Mouse (Mus musculus): ENCODE results near the gene 2410137M14Rik. TPM values are rescaled to one million over a fixed set of nuclear protein-coding genes. Genes with fewer than 3 reads are reported as not detected.

The 2410137M14Rik gene
- polyA plus RNA-seq, 1 experiment from 2014 or later: not detected

DNA sequence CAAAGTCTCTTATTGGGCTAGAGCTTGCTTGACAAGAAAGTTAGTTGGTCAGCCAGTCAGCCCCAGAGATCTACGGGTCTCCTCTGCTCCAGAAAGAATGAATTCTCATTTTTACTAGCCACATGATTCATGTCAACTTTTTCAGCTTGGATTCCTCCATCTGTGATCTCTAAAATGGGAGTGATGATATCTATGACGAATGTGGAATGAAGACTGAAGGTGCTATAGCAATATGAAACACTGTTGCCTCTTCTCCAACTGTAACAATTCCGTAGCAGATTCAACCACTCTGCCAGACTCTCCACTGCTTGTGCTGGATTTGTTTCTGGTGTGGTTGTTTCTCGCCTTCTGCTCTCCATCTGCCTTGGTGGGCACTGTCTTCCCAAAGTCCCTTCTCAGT lies 49.9 kb downstream of the 2410137M14Rik start:
- Histone ChIP-seq H3K4me2 (no peak overlapping the region), H3K4me3 (ENCODE audit: low read depth, low read length) (no peak overlapping the region), H3K27ac (ENCODE audit: low read depth, low read length) (no peak overlapping the region), H3K27me3 (replicated peaks; ENCODE audit: control insufficient read depth, insufficient read depth, low read length) (no peaks in the 10 kb centered on the region), H3K9ac (ENCODE audit: low read depth, low read length) (no peak overlapping the region), H3K4me1 (replicated peaks; ENCODE audit: control insufficient read depth, insufficient read depth, low read length) (no peaks in the 10 kb centered on the region), H3K9me3 (ENCODE audit: control insufficient read depth, low read length) (no peaks in the 10 kb centered on the region), H3K36me3 (ENCODE audit: control insufficient read depth, insufficient read depth, low read length) (no peaks in the 10 kb centered on the region)
- DNase-seq (ENCODE audit: low spot score) (no peak), ATAC-seq (replicated peaks; ENCODE audit: low FRiP score) (no peak)
- 76% methylated on average over 4 of the region's 4 CpGs for WGBS

DNA sequence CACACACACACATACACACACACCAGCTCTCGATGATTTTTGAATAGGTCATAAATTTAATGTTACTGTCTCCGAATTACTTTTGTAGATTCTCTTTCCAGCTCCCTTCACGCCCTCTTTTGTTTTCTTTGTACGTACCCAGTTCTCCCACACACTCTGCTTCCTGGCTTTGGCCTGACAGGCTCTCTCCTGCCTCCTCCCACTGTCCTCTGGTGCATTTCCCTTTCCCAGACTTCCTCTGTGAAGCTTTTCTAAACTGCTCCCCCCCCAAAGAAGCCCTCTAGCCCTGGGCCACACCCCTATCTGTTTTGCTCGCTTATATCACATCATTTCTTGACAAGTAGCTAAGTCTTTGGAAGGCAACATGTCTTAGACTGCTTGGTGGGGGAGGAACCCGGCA lies 50.8 kb downstream of the 2410137M14Rik start:
- 65% methylated on average over 6 of the region's 6 CpGs for WGBS
- Histone ChIP-seq H3K27ac (ENCODE audit: low read depth, low read length) (no peak overlapping the region), H3K4me2 (no peak overlapping the region), H3K4me1 (replicated peaks; ENCODE audit: control insufficient read depth, insufficient read depth, low read length) (no peaks in the 10 kb centered on the region), H3K36me3 (ENCODE audit: control insufficient read depth, insufficient read depth, low read length) (no peaks in the 10 kb centered on the region), H3K9me3 (ENCODE audit: control insufficient read depth, low read length) (no peaks in the 10 kb centered on the region), H3K27me3 (replicated peaks; ENCODE audit: control insufficient read depth, insufficient read depth, low read length) (no peaks in the 10 kb centered on the region), H3K4me3 (ENCODE audit: low read depth, low read length) (no peak overlapping the region), H3K9ac (ENCODE audit: low read depth, low read length) (no peak overlapping the region)
- DNase-seq (ENCODE audit: low spot score) (no peak), ATAC-seq (replicated peaks; ENCODE audit: low FRiP score) (no peak)

DNA sequence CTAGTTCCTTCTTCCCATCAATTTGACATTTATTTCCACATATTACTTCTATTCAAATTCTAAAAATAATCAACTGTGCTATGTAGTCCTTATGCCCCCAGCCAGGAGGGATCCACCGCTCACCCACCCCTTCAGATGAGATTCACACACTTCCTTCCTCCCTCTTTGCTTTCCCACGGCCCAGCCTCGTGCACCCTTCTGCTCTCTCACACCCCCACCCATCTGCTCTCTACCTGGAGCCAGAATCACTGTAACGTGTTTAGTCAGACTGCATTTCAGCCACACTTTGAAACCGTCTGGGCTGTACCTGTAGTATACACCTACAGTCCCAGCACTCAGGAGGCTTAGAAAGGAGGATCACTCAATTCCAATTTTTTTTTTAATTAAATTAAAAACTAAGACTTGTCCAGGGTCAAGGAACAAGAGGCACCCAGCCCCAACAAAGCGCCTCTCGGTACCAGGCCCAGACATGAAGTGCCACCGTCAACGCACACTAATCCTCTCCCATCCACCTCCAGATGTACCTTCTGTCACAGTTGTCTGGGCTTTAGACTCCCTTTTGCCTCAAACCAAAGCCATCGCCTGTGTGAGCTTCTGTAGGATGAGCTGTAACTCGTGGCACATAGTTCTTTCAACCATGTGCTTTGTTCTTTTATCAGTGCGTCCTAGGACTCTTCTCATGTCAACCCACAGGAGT lies 51.7 kb downstream of the 2410137M14Rik start:
- Histone ChIP-seq H3K36me3 (ENCODE audit: control insufficient read depth, insufficient read depth, low read length) (no peaks in the 10 kb centered on the region), H3K4me3 (ENCODE audit: low read depth, low read length) (no peak overlapping the region), H3K27ac (ENCODE audit: low read depth, low read length) (no peak overlapping the region), H3K27me3 (replicated peaks; ENCODE audit: control insufficient read depth, insufficient read depth, low read length) (no peaks in the 10 kb centered on the region), H3K4me2 (no peak overlapping the region), H3K9ac (ENCODE audit: low read depth, low read length) (no peak overlapping the region), H3K9me3 (ENCODE audit: control insufficient read depth, low read length) (no peaks in the 10 kb centered on the region), H3K4me1 (replicated peaks; ENCODE audit: control insufficient read depth, insufficient read depth, low read length) (no peaks in the 10 kb centered on the region)
- ATAC-seq (replicated peaks; ENCODE audit: low FRiP score): no peak
- DNase-seq (ENCODE audit: low spot score): no peak
- 73% methylated on average over 12 of the region's 12 CpGs for WGBS

Other genes with a start within 250 kb of the 2410137M14Rik start
- gene H2-M10.5, start 208.3 kb downstream of the 2410137M14Rik start, polyA plus RNA-seq (2014; fragmentation: Nextera tagmentation; extraction: Ambion mirVana): not detected in 2 replicates
- gene H2-M10.6, start 169.1 kb downstream of the 2410137M14Rik start, polyA plus RNA-seq (2014; fragmentation: Nextera tagmentation; extraction: Ambion mirVana): not detected in 2 replicates
- gene Trim26, start 144.1 kb downstream of the 2410137M14Rik start, polyA plus RNA-seq (2014; fragmentation: Nextera tagmentation; extraction: Ambion mirVana): 16.6 and 20.7 TPM in 2 replicates
- gene Trim15, start 114.0 kb downstream of the 2410137M14Rik start, polyA plus RNA-seq (2014; fragmentation: Nextera tagmentation; extraction: Ambion mirVana): 0.18 and 0.29 TPM in 2 replicates
- 70.1 and 81.4 TPM in 2 replicates for gene Trim10, start 111.7 kb downstream of the 2410137M14Rik start, polyA plus RNA-seq (2014; fragmentation: Nextera tagmentation; extraction: Ambion mirVana)
- gene Trim40, start 91.1 kb downstream of the 2410137M14Rik start, polyA plus RNA-seq (2014; fragmentation: Nextera tagmentation; extraction: Ambion mirVana): not detected in 2 replicates
- not detected in 2 replicates for gene Trim31, start 83.1 kb downstream of the 2410137M14Rik start, polyA plus RNA-seq (2014; fragmentation: Nextera tagmentation; extraction: Ambion mirVana)
- gene Rnf39, start 38.3 kb downstream of the 2410137M14Rik start, polyA plus RNA-seq (2014; fragmentation: Nextera tagmentation; extraction: Ambion mirVana): 0.14 TPM in 1 of 2 replicates, not detected in the other
- gene Ppp1r11, start 29.5 kb downstream of the 2410137M14Rik start, polyA plus RNA-seq (2014; fragmentation: Nextera tagmentation; extraction: Ambion mirVana): 78.5 and 84.7 TPM in 2 replicates
- 55.2 and 62.2 TPM in 2 replicates for gene Znrd1, start 22.7 kb downstream of the 2410137M14Rik start, polyA plus RNA-seq (2014; fragmentation: Nextera tagmentation; extraction: Ambion mirVana)
- 5.4 and 6.6 TPM in 2 replicates for gene Znrd1as, start 22.6 kb downstream of the 2410137M14Rik start, polyA plus RNA-seq (2014; fragmentation: Nextera tagmentation; extraction: Ambion mirVana)
- gene H2-M5, start 8.3 kb upstream of the 2410137M14Rik start, polyA plus RNA-seq (2014; fragmentation: Nextera tagmentation; extraction: Ambion mirVana): 0.08 and 0.09 TPM in 2 replicates
- 28.3 and 28.8 TPM in 2 replicates for gene Zfp57, start 19.9 kb upstream of the 2410137M14Rik start, polyA plus RNA-seq (2014; fragmentation: Nextera tagmentation; extraction: Ambion mirVana)
- 0.14 TPM in 1 of 2 replicates, not detected in the other for gene Mog, start 42.2 kb upstream of the 2410137M14Rik start, polyA plus RNA-seq (2014; fragmentation: Nextera tagmentation; extraction: Ambion mirVana)
- gene Gabbr1, start 64.7 kb upstream of the 2410137M14Rik start, polyA plus RNA-seq (2014; fragmentation: Nextera tagmentation; extraction: Ambion mirVana): 2.9 and 3.9 TPM in 2 replicates
- not detected in 2 replicates for gene Olfr90, start 107.3 kb upstream of the 2410137M14Rik start, polyA plus RNA-seq (2014; fragmentation: Nextera tagmentation; extraction: Ambion mirVana)
- 0.06 TPM in 1 of 2 replicates, not detected in the other for gene Olfr91, start 117.0 kb upstream of the 2410137M14Rik start, polyA plus RNA-seq (2014; fragmentation: Nextera tagmentation; extraction: Ambion mirVana)
- gene Olfr92, start 138.9 kb upstream of the 2410137M14Rik start, polyA plus RNA-seq (2014; fragmentation: Nextera tagmentation; extraction: Ambion mirVana): not detected in 2 replicates
- not detected in 2 replicates for gene Olfr93, start 180.3 kb upstream of the 2410137M14Rik start, polyA plus RNA-seq (2014; fragmentation: Nextera tagmentation; extraction: Ambion mirVana)
- not detected in 2 replicates for gene Ubd, start 212.7 kb upstream of the 2410137M14Rik start, polyA plus RNA-seq (2014; fragmentation: Nextera tagmentation; extraction: Ambion mirVana)
- not detected in 2 replicates for gene Olfr94, start 219.8 kb upstream of the 2410137M14Rik start, polyA plus RNA-seq (2014; fragmentation: Nextera tagmentation; extraction: Ambion mirVana)
- not detected in 2 replicates for gene Olfr95, start 231.9 kb upstream of the 2410137M14Rik start, polyA plus RNA-seq (2014; fragmentation: Nextera tagmentation; extraction: Ambion mirVana)
- gene Olfr96, start 238.9 kb upstream of the 2410137M14Rik start, polyA plus RNA-seq (2014; fragmentation: Nextera tagmentation; extraction: Ambion mirVana): not detected in 2 replicates